Mouse (Mus musculus): ENCODE data around the gene Sgsh.
"Not testable (repeated sequence)": the region's sequence is repeated elsewhere in the genome, so short reads cannot be mapped to it uniquely, and the experiment has no call there.

Gene Sgsh

DNA sequence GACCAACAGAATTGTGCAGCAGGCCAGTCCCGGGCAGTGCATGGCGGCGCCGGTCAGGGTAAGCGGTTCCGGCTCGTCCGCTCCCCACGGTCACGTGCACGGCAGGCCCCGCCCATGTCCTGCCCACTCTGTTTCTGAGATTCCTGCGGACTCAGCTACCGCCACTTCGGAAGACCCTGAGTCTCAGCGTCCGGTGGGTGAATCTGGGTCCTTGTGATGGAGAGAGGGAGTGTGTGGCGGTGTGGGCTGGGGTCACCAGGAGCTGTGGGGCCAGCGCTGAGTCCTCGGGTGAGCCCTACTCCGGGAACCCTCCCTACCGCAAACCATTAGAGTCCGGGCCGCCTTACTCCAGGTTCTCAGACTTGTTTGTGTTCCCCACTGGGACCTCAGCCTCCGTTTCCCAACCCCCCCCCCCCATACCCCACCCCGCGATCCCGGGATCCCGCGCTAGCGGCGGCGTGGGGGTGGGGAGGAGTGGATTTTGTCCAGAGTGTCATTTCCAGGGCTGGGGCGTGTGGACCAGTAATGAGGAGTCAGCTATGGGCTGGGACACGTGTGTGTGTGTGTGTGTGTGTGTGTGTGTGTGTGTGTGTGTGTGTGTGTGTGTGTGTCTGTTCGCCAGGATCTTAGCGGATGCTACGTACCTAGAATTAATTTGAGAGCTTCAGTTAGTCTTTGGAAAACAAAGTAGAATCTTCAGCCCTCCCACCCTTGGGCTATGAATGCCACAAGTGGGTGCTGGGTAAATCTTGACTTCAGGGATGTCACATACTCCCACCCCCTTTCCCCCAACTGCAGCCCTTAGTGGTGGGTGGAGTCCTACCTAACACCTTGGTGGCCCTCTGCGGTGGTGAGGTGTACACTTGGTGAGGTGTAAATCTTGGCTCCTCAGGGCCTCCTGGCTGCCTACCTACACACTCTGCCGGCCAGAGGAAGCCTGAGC is at the start of gene Sgsh, which contains the start of gene Slc26a11:
Gene Sgsh, minus strand, starts transcription at position 94 of the 943 bp plus-strand sequence.
Gene Slc26a11, plus strand, starts transcription at position 115 of the 943 bp plus-strand sequence.
- peak in 1 of 2 experiments; percentile 72 for DNase-seq (ENCODE audit: low spot score in 2 of 2)

DNA sequence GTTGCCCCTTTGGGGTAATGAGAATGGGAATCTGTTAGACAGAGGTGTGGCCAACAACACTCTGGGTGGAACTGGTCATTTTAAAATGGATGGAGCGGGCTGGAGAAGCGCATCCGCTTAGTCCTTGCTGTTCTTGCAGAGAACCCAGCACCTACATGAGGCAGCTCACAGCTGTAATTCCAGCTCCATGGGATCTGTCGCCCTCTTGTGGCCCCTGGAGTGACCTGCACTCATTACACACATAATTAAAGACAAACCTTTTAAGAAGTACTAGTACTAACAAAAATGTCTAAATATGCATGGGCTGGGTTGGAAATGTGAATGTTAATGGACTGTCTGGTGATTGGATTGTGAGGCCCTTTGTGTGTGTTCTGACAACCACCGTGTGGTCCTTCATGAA is 49.3 kb upstream of the Sgsh start:
- no peak for DNase-seq (ENCODE audit: low spot score in 2 of 2)

DNA sequence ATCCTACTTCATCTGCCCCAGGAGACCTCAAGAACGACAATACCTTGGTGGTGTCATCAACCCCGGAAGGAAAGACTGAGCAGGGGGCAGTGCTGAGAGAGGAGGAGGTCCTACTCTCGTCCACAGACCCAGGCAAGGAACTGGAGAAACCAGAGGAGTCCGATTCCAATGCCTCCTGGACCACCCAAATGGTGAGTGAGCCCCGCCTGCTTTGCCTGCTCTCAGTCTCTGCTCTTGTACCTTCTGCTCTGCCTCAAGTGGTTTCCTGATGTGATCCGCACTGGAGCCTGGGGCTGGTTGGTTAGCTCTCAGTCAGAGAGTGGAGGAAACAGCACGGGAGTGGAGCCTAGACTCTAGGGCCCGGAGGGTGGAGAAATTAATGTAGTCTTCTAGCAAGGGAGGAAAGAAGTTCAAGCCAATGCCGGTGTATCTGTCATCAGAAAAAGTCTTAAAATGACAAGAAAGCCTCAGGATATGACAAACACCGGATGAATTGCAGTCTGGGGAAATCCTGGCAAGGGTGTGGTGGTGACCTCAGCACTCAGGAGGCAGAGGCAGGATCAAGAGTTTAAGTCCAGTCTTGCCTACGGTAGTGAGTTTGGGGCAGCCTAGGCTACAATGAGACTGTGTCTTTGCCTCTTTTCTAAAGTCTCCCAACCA is 47.3 kb upstream of the Sgsh start:
- no peak for DNase-seq (ENCODE audit: low spot score in 2 of 2)

DNA sequence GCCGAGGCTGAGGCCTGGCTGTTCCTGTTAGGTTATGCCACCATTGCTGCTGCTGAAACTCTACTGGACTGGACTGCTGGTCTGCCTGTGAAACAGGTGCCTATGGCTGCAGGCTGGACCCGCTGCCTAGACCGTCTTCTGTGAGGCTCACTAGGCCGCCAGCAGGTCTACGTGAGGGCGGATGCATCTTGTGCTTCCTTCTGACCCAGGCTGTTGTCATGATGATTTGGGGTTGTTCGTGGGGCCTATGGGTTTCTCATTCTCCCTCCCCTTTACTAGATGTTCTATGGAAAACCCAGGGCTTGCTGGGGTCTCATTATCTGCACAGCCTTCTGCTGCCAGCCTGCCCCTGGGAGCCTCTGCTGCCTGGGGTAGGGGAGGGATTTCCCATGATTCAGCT is 41.1 kb upstream of the Sgsh start:
- DNase-seq (ENCODE audit: low spot score in 2 of 2): no peak

DNA sequence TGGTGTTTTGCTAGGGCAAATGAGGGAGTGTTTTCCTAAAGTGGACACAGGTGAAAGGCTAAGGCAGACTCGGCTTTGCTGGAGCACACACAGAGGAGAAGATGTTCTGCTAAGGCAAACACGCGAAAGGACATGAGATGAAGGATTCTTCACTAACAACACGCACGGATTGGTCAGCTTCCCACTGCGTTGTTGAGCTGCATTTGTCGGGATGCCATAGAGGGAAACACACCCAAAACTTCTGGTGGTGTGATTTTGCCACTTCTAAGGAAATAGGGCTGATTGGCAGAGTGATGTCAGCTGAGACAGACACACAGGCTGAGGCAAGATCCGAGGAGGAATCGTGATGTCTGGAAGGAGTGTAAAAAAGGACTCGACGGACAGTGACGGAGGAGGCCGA is 40.6 kb upstream of the Sgsh start:
- no peak for DNase-seq (ENCODE audit: low spot score in 2 of 2)

DNA sequence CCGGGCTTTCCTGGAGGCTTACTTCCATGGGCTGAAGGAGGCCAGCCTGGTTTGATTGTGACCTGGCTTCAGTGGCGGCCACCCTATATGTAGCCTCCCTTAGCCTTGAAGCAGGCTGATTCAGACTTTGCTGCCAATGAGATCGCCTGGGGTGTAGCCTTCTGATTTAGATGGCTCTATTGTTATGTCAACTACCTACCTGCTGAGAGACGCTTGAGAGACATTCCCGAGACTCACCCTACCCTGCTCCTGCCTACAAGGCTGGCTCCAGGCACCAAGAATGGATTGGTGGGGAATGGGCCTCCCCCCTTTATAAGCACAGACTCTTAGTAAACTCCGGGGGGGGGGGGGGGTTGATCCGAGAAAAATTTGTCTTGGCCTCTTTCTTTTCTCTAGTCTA is 40.1 kb upstream of the Sgsh start:
- no peak for DNase-seq (ENCODE audit: low spot score in 2 of 2)

DNA sequence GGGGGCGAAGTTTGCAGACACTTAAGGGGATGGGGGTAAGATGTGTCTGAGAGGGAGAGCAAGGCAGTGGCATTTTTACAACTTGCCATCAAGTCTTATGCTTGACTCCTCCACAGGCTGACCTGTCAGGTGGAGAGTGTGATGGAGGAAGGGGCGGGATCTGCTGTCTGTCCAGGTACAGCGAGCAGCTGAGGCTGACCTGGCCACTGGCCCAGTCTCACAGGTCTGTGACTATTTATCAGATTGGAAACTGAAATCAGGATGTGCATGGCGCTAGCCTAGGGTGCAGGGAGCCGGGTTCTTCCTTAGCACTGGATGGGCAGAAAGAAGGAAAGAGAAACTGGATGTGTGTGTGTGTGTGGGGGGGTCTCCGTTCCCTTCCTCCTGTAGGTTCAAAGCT is 38.9 kb upstream of the Sgsh start:
- no peak for DNase-seq (ENCODE audit: low spot score in 2 of 2)

DNA sequence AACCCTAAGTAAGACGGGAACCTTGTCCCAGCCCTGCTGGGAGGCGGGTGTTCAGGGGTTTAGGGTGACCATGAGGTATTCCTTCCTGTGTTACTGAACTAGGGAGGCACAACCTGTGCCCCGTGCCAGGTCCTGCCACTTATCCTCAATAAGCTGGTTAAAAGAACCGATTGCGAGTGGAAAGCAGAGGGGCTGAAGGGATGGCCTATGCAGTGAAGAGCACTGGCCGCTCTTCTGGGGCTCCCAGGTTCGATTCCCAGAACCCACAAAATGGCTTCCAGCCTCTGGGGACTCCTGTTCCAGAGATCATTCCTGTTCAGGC is 38.1 kb upstream of the Sgsh start:
- DNase-seq (ENCODE audit: low spot score in 2 of 2): no peak

DNA sequence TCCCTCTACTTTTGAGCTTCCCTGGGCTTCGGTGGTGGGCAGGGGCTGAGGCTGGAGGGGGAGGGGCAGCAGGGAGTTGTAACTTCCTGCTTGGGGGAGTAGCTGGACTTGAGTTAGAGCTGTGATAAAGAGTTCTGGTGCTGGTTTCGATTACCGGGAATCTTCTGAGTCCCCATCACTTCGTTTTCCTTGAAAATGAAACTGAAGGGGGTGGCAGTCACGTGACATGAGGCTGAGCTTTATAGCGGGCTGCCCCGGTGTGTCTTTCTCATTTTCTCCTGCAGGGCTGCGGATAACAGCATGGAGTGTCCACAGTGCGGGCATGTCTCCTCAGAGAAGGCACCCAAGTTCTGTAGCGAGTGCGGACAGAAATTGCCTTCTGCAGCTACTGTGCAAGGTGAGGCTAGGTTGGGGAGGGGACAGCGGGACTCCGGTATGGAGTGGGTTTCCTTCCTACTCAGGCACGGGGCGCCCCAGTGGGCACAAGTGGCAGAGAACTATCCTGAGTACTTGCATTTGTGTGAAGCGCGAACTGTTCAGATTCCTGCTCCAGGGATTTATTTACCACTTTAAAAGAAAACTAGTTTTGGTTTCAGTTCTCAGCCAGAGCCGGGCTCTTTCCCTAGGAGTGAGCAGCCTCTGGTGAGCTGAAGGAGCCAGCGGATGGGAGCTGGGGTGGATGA is 37.6 kb upstream of the Sgsh start, which contains the start of gene Rnf213:
Gene Rnf213, plus strand, starts transcription at position 301 of the 683 bp plus-strand sequence.
- peak; percentile 14 to 34 for DNase-seq (ENCODE audit: low spot score in 2 of 2)

DNA sequence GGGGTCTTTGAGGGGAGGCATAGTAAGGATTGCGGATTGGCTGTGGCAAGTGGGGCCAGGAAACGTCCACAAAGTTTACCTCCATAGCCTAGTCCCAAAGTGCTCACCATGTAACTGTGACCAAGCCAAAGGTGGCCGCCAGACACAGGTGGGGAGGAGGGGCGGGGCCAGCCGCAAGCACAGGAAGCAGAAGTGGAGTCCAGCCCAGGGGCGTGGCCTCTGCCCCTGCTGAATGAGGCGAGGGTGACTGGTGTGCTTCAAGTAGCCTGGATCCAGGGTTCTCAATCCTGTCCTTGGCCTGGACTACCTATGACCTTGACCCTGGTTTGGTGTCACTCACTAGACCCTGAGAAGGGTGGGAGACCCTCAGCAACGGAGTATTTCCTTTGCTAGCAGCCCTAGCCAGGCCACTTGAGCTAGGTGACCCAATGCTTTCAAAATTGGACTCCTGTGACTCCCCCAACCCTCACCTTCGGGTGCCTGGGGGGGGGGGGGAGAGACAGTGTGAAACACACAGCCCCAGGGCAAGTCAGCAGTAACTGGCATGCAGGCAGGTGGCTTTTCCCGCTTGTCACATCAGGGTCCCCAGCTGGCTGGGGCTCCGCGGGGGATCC is 36.8 kb upstream of the Sgsh start:
- no peak for DNase-seq (ENCODE audit: low spot score in 2 of 2)

DNA sequence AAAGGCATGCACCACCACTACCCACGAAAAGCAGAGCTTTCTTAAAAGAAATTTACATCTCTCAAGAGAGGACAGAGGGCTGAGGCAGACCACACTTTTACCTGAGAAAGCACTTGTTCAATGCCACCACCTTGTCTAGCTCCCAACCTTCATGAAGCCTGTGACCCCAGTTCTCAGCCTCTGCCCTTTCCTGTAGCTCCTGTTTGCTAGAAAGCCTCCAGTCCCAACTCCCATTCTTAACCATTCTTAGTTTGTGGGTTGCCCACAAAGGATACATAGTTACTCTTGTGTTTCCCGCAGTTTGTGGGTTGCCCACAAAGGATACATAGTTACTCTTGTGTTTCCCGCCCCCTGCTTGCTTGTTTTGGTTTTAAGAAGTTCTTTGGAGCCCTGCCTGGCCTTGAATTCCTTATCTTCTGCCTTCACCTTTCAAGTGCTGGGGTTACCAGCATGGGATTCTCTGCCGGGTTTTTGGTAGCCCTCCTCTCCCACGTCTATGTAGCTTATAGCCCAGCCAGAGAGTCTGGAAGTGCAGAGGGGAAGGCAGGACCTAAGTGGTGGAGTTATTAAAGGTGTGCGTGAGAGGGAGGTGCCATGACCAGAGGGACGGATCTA is 36.2 kb upstream of the Sgsh start:
- no peak for DNase-seq (ENCODE audit: low spot score in 2 of 2)

DNA sequence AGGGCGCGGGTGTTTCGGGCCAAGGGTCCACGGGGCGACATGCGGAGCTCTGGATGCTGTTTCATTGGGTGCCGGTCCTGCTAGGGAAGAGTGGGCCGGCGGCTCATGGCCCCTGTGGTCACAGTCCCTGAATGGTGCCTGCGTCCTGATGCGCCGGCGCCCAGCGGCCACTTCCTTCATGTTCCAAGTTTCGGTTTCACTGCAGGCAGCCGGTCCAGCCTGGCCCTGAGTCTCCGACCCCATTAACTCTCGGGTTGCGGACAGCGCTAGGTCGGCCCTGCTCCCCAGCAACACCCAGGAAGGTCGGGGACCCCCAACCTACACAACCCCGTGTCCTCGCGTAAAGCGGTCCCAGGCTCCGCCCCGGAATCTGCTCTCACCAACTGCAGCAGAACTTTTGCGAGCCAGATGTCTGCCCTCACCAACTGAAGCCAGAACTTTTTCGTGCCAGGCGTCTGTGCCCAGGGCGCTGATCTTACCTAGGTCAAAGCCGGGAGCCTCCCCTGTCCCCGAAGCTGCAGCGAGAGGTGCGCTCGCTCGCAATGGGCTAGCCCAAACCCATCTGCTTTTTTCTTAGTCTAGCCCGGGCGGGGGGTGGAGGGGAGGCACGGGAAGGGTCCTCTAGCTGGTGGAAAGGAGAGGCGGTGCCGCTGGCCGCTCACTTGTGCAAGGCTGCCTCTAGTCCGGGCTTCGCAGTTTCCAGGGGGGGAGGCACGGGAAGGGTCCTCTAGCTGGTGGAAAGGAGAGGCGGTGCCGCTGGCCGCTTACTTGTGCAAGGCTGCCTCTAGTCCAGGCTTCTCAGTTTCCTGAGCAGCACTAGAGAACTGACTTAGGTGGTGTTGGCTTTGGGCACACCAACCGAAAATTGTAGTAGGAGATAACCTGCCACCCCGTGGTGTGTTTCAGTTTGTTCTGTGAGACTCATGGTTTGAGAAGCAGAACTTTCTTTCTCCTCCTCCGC is 35.2 kb upstream of the Sgsh start:
- DNase-seq (ENCODE audit: low spot score in 2 of 2): peak in 1 of 2 experiments; percentile 38

DNA sequence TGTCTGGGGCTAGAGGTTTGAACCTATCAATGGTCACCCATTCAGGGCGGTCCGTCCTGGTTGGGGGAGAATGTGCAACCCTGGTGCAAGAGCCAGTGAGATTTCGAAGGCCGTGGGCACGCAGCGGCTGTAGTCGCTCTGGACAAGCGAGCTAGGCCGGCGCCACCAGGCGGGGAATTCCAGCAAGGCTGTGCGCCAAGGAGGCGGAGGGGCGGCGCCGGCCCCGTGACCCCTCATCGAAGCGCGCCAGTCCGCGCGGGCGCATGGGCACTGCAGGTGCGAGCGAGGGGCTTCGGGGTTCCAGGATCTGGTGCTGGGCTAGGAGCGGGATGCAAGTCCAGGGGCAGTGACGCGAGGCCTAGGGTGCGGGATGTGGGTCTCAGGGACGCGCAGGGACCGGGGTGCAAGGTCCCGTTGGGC is 34.5 kb upstream of the Sgsh start:
- DNase-seq (ENCODE audit: low spot score in 2 of 2): peak in 1 of 2 experiments; percentile 46

DNA sequence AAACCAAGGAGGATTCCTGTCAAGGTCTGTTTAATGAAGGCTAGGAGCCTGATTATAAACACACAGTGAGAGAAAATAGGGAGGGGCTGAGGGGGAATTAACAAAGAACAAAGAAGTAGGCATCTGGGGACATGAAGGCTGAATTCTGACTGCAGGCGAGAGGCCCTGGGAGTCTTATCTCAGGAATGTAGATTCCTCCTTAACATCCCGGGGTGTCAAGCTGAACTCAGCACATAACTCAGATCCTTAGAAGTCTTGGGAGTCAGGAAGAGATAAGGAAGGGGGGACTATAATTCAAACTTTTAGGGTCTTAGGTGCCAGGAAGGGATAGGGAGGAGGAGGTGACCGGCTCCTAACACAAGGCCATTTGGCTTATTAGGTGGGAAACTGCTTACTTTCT is 31.9 kb upstream of the Sgsh start:
- DNase-seq (ENCODE audit: low spot score in 2 of 2): not testable (repeated sequence)

DNA sequence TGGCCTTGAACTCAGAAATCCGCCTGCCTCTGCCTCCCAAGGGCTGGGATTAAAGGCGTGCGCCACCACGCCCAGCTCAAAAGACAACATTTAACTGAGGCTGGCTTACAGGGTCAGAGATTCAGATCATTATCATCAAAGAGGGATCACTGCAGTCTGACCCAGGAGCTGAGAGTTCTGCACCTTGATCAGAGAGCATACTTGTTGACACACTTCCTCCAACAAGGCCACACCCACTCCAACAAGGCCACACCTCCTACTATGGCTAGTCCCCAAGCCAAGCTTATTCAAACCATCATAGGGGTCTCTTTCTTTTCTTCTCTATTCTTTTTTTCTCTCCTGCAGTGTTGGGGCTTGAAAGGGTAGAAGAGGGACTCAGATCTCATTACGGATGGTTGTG is 31.0 kb upstream of the Sgsh start:
- no peak for DNase-seq (ENCODE audit: low spot score in 2 of 2)

DNA sequence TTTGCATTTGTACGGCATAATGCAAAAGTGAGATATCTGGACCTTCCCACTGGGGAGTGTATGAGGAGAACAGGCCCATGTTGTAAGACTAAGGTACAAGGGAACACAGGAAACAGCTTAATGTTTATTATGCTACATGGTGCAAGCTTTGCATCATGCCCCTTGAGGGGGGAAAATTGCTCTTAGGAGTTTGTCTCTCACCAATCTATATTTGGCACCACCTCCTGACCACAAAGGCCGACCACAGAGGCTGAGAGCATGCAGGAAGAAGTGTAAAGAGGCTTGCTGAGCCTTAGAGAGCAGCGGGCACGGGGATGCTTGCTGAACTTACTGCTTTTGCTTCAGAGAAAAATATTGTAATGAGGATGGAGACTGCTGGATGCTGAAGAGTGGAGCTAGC is 29.6 kb upstream of the Sgsh start:
- no peak for DNase-seq (ENCODE audit: low spot score in 2 of 2)

DNA sequence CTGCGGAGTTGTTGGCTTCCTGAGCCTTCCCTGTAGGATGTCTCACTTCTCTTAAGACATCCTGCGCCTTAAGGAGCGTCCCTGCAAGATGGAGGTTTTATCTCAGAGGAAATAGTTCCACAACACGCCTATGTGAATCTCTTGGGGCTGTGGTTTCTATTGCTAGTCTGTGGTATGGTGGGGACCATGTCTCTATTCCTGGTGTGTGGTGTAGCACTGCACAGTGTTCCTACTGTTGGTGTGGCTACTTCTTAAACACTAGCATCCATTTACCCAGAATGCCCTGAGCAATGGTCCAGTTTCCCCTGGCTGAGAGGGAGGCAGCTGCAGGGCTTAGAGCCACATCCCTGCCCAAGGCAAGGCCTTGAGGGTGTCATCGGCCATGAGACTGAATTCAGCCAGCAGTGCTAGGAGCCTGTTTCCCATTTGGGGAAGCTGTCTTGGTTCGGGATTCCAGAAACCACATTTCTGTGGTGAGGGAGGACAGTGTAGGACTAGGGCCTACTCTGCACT is 27.1 kb upstream of the Sgsh start:
- no peak for DNase-seq (ENCODE audit: low spot score in 2 of 2)

DNA sequence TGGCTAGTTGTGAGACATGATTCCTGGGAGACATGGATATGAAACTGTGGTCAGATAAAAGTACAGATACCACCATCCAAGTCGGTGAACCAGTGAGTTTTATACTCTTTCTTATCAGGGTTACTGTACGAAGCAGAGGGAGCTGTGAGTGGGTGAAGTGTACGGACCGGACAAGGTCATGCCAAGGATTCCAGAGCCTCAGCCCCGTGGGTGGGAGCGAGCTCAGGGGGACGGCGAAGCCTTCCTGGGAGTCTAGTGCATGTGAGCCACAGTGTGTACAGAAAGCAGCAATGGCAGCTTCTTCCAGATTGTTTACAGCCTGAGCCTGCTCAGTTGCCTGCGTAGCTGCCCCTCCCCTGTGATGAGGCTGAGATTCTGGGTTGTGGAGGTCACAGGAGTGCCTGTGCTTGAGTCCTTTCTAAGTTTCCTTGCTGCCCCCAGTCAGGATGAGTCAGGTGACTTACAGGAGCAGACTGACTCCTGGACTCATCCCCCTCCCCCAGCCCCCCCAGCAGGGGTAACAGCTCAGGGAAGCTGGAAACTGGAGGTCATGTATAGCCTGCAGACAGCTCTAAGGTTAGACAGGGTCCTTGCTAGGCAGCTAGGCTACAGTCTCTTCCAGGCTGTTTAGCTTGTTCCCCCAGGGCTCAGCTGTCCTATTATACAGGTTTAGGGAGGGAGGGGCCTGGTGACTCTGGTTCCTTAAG is 26.4 kb upstream of the Sgsh start:
- no peak for DNase-seq (ENCODE audit: low spot score in 2 of 2)

DNA sequence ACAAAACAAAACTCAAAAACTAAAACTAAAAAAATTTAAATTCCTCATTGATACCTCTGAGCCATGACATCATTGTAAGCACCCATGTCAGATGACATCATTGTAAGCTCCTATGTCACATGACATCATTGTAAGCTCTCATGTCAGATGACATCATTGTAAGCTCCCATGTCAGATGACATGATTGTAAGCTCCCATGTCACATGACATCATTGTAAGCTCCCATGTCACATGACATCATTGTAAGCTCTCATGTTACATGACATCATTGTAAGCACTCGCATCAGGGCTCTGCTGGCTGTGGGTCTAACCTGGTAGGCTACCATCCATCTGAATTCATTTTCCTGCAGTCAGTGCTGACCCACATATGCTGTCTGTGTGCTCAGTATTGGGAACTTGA is 23.2 kb upstream of the Sgsh start:
- no peak for DNase-seq (ENCODE audit: low spot score in 2 of 2)

DNA sequence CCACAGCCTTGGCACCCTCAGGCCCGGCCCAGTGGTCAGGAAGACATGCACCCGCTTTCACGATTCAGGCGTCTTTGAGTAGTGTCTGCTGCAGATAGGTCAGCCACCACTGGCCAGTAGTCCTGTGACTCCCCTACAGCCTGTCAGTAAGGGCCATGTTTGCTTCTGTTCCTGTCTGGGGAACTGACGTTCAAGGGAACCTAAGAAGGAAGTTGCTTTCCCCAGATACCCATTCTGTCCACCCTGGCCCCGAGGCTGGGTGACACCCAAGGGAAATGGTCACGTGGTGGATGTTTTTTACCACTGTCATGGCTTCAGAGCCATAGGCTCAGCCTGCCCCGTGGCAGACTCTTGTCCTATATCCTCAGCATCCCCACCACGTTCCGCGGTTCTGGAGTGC is 22.0 kb upstream of the Sgsh start:
- DNase-seq (ENCODE audit: low spot score in 2 of 2): no peak

Data from left cerebral cortex, adult 9 months (tissue).